Mouse (Mus musculus): ENCODE data around the gene Mogat2. TPM values are rescaled to one million over a fixed set of nuclear protein-coding genes. Genes with fewer than 3 reads are reported as not detected.
A peak's percentile ranks its signal among the peaks of the same experiment; 100 is the strongest.

Mogat2 gene
- polyA plus RNA-seq, 1 experiment from 2014 or later = 24.9 TPM

- ATAC-seq (ENCODE audit: low read depth) = 0 out of 2 replicates have a peak, but pooled peaks have one; percentile 24
- Histone ChIP-seq H3K9me3 (replicated peaks; ENCODE audit: control insufficient read depth, low read length) (no peaks in the 10 kb centered on the region), H3K4me3 (ENCODE audit: low read depth, low read length) (peak overlapping the region; percentile 32), H3K27ac (ENCODE audit: low read length) (peak overlapping the region; percentile 19; the same call in 1 of the 2 replicates), H3K4me1 (ENCODE audit: control insufficient read depth, low read depth, low read length) (no peaks in the 10 kb centered on the region), H3K36me3 (ENCODE audit: control insufficient read depth, insufficient read depth) (no peaks in the 10 kb centered on the region), H3K4me2 (ENCODE audit: low read depth, low read length) (peak overlapping the region; percentile 55), H3K27me3 (ENCODE audit: control insufficient read depth, insufficient read depth, low read depth, low read length) (peaks cover 28% of the 10 kb centered on the region), H3K9ac (ENCODE audit: low read depth, low read length) (peak overlapping the region; percentile 16; the same call in 1 of the 2 replicates)
- under 1% methylated on average over 42 of the region's 44 CpGs for WGBS (ENCODE audit: insufficient replicate concordance)
These were observed 10.6 kb upstream of the Mogat2 start for GRCm38 (mm10) chr7:99248906-99249581.

- H3K9me3 ChIP-seq (replicated peaks; ENCODE audit: control insufficient read depth, low read length) = no peaks in the 10 kb centered on the region
- no peaks in the 10 kb centered on the region for H3K36me3 ChIP-seq (ENCODE audit: control insufficient read depth, insufficient read depth)
- peaks cover 28% of the 10 kb centered on the region for H3K27me3 ChIP-seq (ENCODE audit: control insufficient read depth, insufficient read depth, low read depth, low read length)
- H3K4me3 ChIP-seq (ENCODE audit: low read depth, low read length) = no peak overlapping the region
- no peaks in the 10 kb centered on the region for H3K4me1 ChIP-seq (ENCODE audit: control insufficient read depth, low read depth, low read length)
- ATAC-seq (ENCODE audit: low read depth) = no peak
- WGBS (ENCODE audit: insufficient replicate concordance) = 34% methylated on average over 5 of the region's 5 CpGs
- no peak overlapping the region for H3K4me2 ChIP-seq (ENCODE audit: low read depth, low read length)
- no peak overlapping the region for H3K27ac ChIP-seq (ENCODE audit: low read length)
- H3K9ac ChIP-seq (ENCODE audit: low read depth, low read length) = no peak overlapping the region
These were observed 9.8 kb upstream of the Mogat2 start for GRCm38 (mm10) chr7:99248157-99248742.

- Histone ChIP-seq H3K4me3 (ENCODE audit: low read depth, low read length) (no peak overlapping the region), H3K4me1 (ENCODE audit: control insufficient read depth, low read depth, low read length) (no peaks in the 10 kb centered on the region; the same call in 1 of the 2 replicates), H3K27ac (ENCODE audit: low read length) (no peak overlapping the region), H3K4me2 (ENCODE audit: low read depth, low read length) (no peak overlapping the region), H3K27me3 (ENCODE audit: control insufficient read depth, insufficient read depth, low read depth, low read length) (peaks cover 6% of the 10 kb centered on the region), H3K36me3 (ENCODE audit: control insufficient read depth, insufficient read depth) (no peaks in the 10 kb centered on the region), H3K9me3 (replicated peaks; ENCODE audit: control insufficient read depth, low read length) (no peaks in the 10 kb centered on the region), H3K9ac (ENCODE audit: low read depth, low read length) (no peak overlapping the region)
- 85% methylated on average over 11 of the region's 11 CpGs for WGBS (ENCODE audit: insufficient replicate concordance)
- no peak for ATAC-seq (ENCODE audit: low read depth)
These were observed 3.7 kb upstream of the Mogat2 start for GRCm38 (mm10) chr7:99242097-99242496.

GRCm38 (mm10) chr7:99236888-99237660, 1.3 kb downstream of the Mogat2 start:
- 35% methylated on average over 8 of the region's 8 CpGs for WGBS (ENCODE audit: insufficient replicate concordance)
- Histone ChIP-seq H3K4me1 (ENCODE audit: control insufficient read depth, low read depth, low read length) (no peaks in the 10 kb centered on the region; the same call in 1 of the 2 replicates), H3K27ac (ENCODE audit: low read length) (no peak overlapping the region), H3K9me3 (replicated peaks; ENCODE audit: control insufficient read depth, low read length) (no peaks in the 10 kb centered on the region), H3K4me2 (ENCODE audit: low read depth, low read length) (peak overlapping the region; percentile 47), H3K9ac (ENCODE audit: low read depth, low read length) (no peak overlapping the region), H3K4me3 (ENCODE audit: low read depth, low read length) (no peak overlapping the region), H3K36me3 (ENCODE audit: control insufficient read depth, insufficient read depth) (no peaks in the 10 kb centered on the region), H3K27me3 (ENCODE audit: control insufficient read depth, insufficient read depth, low read depth, low read length) (peaks cover 4% of the 10 kb centered on the region; the same call in 1 of the 2 replicates)
- no peak for ATAC-seq (ENCODE audit: low read depth)

- WGBS (ENCODE audit: insufficient replicate concordance) = 55% methylated on average over 2 of the region's 2 CpGs
- Histone ChIP-seq H3K4me1 (ENCODE audit: control insufficient read depth, low read depth, low read length) (no peaks in the 10 kb centered on the region; the same call in 1 of the 2 replicates), H3K36me3 (ENCODE audit: control insufficient read depth, insufficient read depth) (no peaks in the 10 kb centered on the region), H3K27ac (ENCODE audit: low read length) (no peak overlapping the region), H3K4me2 (ENCODE audit: low read depth, low read length) (no peak overlapping the region), H3K9ac (ENCODE audit: low read depth, low read length) (no peak overlapping the region), H3K9me3 (replicated peaks; ENCODE audit: control insufficient read depth, low read length) (no peaks in the 10 kb centered on the region), H3K27me3 (ENCODE audit: control insufficient read depth, insufficient read depth, low read depth, low read length) (peaks cover 4% of the 10 kb centered on the region; the same call in 1 of the 2 replicates), H3K4me3 (ENCODE audit: low read depth, low read length) (no peak overlapping the region)
- no peak for ATAC-seq (ENCODE audit: low read depth)
These were observed 2.8 kb downstream of the Mogat2 start for GRCm38 (mm10) chr7:99235657-99236056.

- ATAC-seq (ENCODE audit: low read depth) = no peak
- H3K9ac ChIP-seq (ENCODE audit: low read depth, low read length) = no peak overlapping the region
- WGBS (ENCODE audit: insufficient replicate concordance) = 22% methylated on average over 2 of the region's 2 CpGs
These were observed 3.5 kb downstream of the Mogat2 start for GRCm38 (mm10) chr7:99234916-99235315.

GRCm38 (mm10) chr7:99232571-99232970, 5.8 kb downstream of the Mogat2 start:
- peaks cover 8% of the 10 kb centered on the region for H3K4me1 ChIP-seq (ENCODE audit: control insufficient read depth, low read depth, low read length)
- no peak overlapping the region for H3K9ac ChIP-seq (ENCODE audit: low read depth, low read length)
- H3K36me3 ChIP-seq (ENCODE audit: control insufficient read depth, insufficient read depth) = no peaks in the 10 kb centered on the region
- H3K27me3 ChIP-seq (ENCODE audit: control insufficient read depth, insufficient read depth, low read depth, low read length) = no peaks in the 10 kb centered on the region
- 70% methylated on average over 6 of the region's 6 CpGs for WGBS (ENCODE audit: insufficient replicate concordance)
- H3K9me3 ChIP-seq (replicated peaks; ENCODE audit: control insufficient read depth, low read length) = no peaks in the 10 kb centered on the region
- no peak overlapping the region for H3K27ac ChIP-seq (ENCODE audit: low read length)
- no peak overlapping the region for H3K4me3 ChIP-seq (ENCODE audit: low read depth, low read length)
- no peak for ATAC-seq (ENCODE audit: low read depth)
- H3K4me2 ChIP-seq (ENCODE audit: low read depth, low read length) = no peak overlapping the region

More at GRCm38 (mm10) chr7:99234916-99235315, 3.5 kb downstream of the Mogat2 start:
- H3K4me3 ChIP-seq (ENCODE audit: low read depth, low read length) = no peak overlapping the region
- no peak overlapping the region for H3K4me2 ChIP-seq (ENCODE audit: low read depth, low read length)
- peaks cover 4% of the 10 kb centered on the region; the same call in 1 of the 2 replicates for H3K27me3 ChIP-seq (ENCODE audit: control insufficient read depth, insufficient read depth, low read depth, low read length)
- no peaks in the 10 kb centered on the region for H3K9me3 ChIP-seq (replicated peaks; ENCODE audit: control insufficient read depth, low read length)
- H3K27ac ChIP-seq (ENCODE audit: low read length) = no peak overlapping the region
- H3K36me3 ChIP-seq (ENCODE audit: control insufficient read depth, insufficient read depth) = no peaks in the 10 kb centered on the region
- H3K4me1 ChIP-seq (ENCODE audit: control insufficient read depth, low read depth, low read length) = no peaks in the 10 kb centered on the region; the same call in 1 of the 2 replicates

GRCm38 (mm10) chr7:99230061-99230747, 8.2 kb downstream of the Mogat2 start:
- no peak overlapping the region for H3K4me2 ChIP-seq (ENCODE audit: low read depth, low read length)
- H3K4me3 ChIP-seq (ENCODE audit: low read depth, low read length) = no peak overlapping the region
- H3K27ac ChIP-seq (ENCODE audit: low read length) = peak overlapping the region; percentile 25; the same call in 1 of the 2 replicates
- no peak overlapping the region for H3K9ac ChIP-seq (ENCODE audit: low read depth, low read length)
- no peaks in the 10 kb centered on the region for H3K9me3 ChIP-seq (replicated peaks; ENCODE audit: control insufficient read depth, low read length)
- peaks cover 12% of the 10 kb centered on the region for H3K4me1 ChIP-seq (ENCODE audit: control insufficient read depth, low read depth, low read length)
- 46% methylated on average over 7 of the region's 7 CpGs for WGBS (ENCODE audit: insufficient replicate concordance)
- H3K27me3 ChIP-seq (ENCODE audit: control insufficient read depth, insufficient read depth, low read depth, low read length) = no peaks in the 10 kb centered on the region
- no peaks in the 10 kb centered on the region for H3K36me3 ChIP-seq (ENCODE audit: control insufficient read depth, insufficient read depth)
- ATAC-seq (ENCODE audit: low read depth) = no peak
